Mouse (Mus musculus) cerebellum, postnatal 4 days (tissue): ENCODE results near the gene Psmb11.
A peak's percentile ranks its signal among the peaks of the same experiment; 100 is the strongest.
"Not testable (repeated sequence)": the region's sequence is repeated elsewhere in the genome, so short reads cannot be mapped to it uniquely, and the experiment has no call there.

Source experiments
- DNase-seq, 2 experiments: peaks; one replicate each; pipeline ENCODE4 v3.0.0; 2022; ENCODE audit warnings: low spot score in 2 of 2, mixed read lengths in 1 of 2

Psmb11 gene

GRCm38 (mm10) chr14:54603038-54603654 lies 18.1 kb upstream of the Psmb11 start:
- peak; percentile 89 to 96 for DNase-seq

- no peak for DNase-seq
These were observed 17.5 kb upstream of the Psmb11 start for GRCm38 (mm10) chr14:54603686-54604085.

- DNase-seq, result peak; percentile 55 to 76
These were observed 15.4 kb upstream of the Psmb11 start, which contains the start of gene 4931414P19Rik for GRCm38 (mm10) chr14:54605752-54606321. TSS of gene 4931414P19Rik (minus strand) at chr14:54605993.

- DNase-seq, result no peak
These were observed 14.0 kb upstream of the Psmb11 start for GRCm38 (mm10) chr14:54607226-54607625.

- DNase-seq, result no peak
These were observed 12.0 kb upstream of the Psmb11 start for GRCm38 (mm10) chr14:54609245-54609644.

- DNase-seq, result no peak
These were observed 11.3 kb upstream of the Psmb11 start for GRCm38 (mm10) chr14:54609962-54610361.

- no peak for DNase-seq
These were observed 10.6 kb upstream of the Psmb11 start for GRCm38 (mm10) chr14:54610648-54611047.

GRCm38 (mm10) chr14:54614130-54614529 lies 7.1 kb upstream of the Psmb11 start:
- DNase-seq, result not testable (repeated sequence)

- DNase-seq, result no peak
These were observed 4.9 kb upstream of the Psmb11 start for GRCm38 (mm10) chr14:54616226-54616825.

GRCm38 (mm10) chr14:54617152-54617896 lies 3.9 kb upstream of the Psmb11 start:
- no peak for DNase-seq

- peak; percentile 59 to 82 for DNase-seq
These were observed 3.3 kb upstream of the Psmb11 start, which contains the start of gene Psmb5 for GRCm38 (mm10) chr14:54617897-54618365. TSS of gene Psmb5 (minus strand) at chr14:54618022.

- DNase-seq, result no peak
These were observed 2.1 kb downstream of the Psmb11 start for GRCm38 (mm10) chr14:54623334-54623733.

GRCm38 (mm10) chr14:54624976-54625375 lies 3.7 kb downstream of the Psmb11 start:
- no peak for DNase-seq

- DNase-seq, result no peak
These were observed 6.9 kb downstream of the Psmb11 start for GRCm38 (mm10) chr14:54628103-54628502.

GRCm38 (mm10) chr14:54629797-54630196 lies 8.6 kb downstream of the Psmb11 start:
- no peak for DNase-seq

GRCm38 (mm10) chr14:54630583-54631239 lies 9.5 kb downstream of the Psmb11 start:
- DNase-seq, result no peak

- DNase-seq, result no peak
These were observed 10.0 kb downstream of the Psmb11 start for GRCm38 (mm10) chr14:54631240-54631599.

- no peak for DNase-seq
These were observed 11.0 kb downstream of the Psmb11 start for GRCm38 (mm10) chr14:54632252-54632651.

GRCm38 (mm10) chr14:54634182-54634581 lies 12.9 kb downstream of the Psmb11 start:
- DNase-seq, result no peak

- peak in 1 of 2 experiments; percentile 61 for DNase-seq
These were observed 15.7 kb downstream of the Psmb11 start for GRCm38 (mm10) chr14:54636954-54637353.

- DNase-seq, result no peak
These were observed 17.0 kb downstream of the Psmb11 start for GRCm38 (mm10) chr14:54638210-54638609.

GRCm38 (mm10) chr14:54640121-54640520 lies 18.9 kb downstream of the Psmb11 start:
- no peak for DNase-seq
